Mouse (Mus musculus): Measurements from ENCODE around the gene Pik3c2g. TPM values are rescaled to one million over a fixed set of nuclear protein-coding genes. Genes with fewer than 3 reads are reported as not detected.

Gene Pik3c2g
- total RNA-seq, 2 experiments from 2014 or later: not detected

- intact Hi-C loops (cut with DNase I): no loop called here
- no peak for DNase-seq
Measured at GRCm38 (mm10) chr6:140005181-140005580, 418.2 kb downstream of the Pik3c2g start.

Other genes starting within 250 kb of the Pik3c2g start
- gene Rergl, start 85.2 kb upstream of the Pik3c2g start, total RNA-seq (2021): under 1 TPM in 1 of 2 experiments, not detected in 1; 0.27 TPM